Mouse (Mus musculus) hindbrain, embryonic 14.5 days (tissue): ENCODE results near the gene Olfr414. TPM values are rescaled to one million over a fixed set of nuclear protein-coding genes. Genes with fewer than 3 reads are reported as not detected.

ENCODE experiments used
- ATAC-seq: fragments of 200-750 bp; cut with Nextera tagmentation; 2 replicates; pipeline ENCODE4 v1.8.0; 2017; ENCODE audit warnings: moderate number of reproducible peaks, mild to moderate bottlenecking, moderate TSS enrichment, moderate library complexity; ENCODE audit not compliant: low FRiP score
- DNase-seq: peaks from one replicate; pipeline ENCODE4 v3.0.0-alpha.2; 2015; ENCODE audit warnings: low spot score
- H3K27ac ChIP-seq: fragments of 300-500 bp; sonication (generic); 2 replicates; pipeline ENCODE4 v1.5.1; 2014; ENCODE audit warnings: mild to moderate bottlenecking, moderate library complexity
- H3K27me3 ChIP-seq: fragments of 300-500 bp; sonication (generic); 2 replicates; pipeline ENCODE4 v1.6.1; 2014; ENCODE audit warnings: mild to moderate bottlenecking, low read length, mixed read lengths; ENCODE audit not compliant: control insufficient read depth, insufficient read depth
- H3K36me3 ChIP-seq: fragments of 300-500 bp; sonication (generic); replicated peaks from 2 replicates; pipeline ENCODE4 v1.6.1; 2014; ENCODE audit not compliant: control insufficient read depth, insufficient read depth
- H3K4me1 ChIP-seq: fragments of 300-500 bp; sonication (generic); replicated peaks from 2 replicates; pipeline ENCODE4 v1.6.1; 2014; ENCODE audit warnings: antibody characterized with exemption, low read length, mixed read lengths; ENCODE audit not compliant: control insufficient read depth, insufficient read depth
- H3K4me2 ChIP-seq: fragments of 300-500 bp; sonication (generic); replicated peaks from 2 replicates; pipeline ENCODE4 v1.6.1; 2014; ENCODE audit warnings: mild to moderate bottlenecking, moderate library complexity
- H3K4me3 ChIP-seq: fragments of 300-500 bp; sonication (generic); replicated peaks from 2 replicates; pipeline ENCODE4 v1.5.1; 2014; ENCODE audit warnings: mild to moderate bottlenecking, low read length
- H3K9ac ChIP-seq: fragments of 300-500 bp; sonication (generic); 2 replicates; pipeline ENCODE4 v1.6.1; 2014
- H3K9me3 ChIP-seq: fragments of 300-500 bp; sonication (generic); 2 replicates; pipeline ENCODE4 v1.6.1; 2016; ENCODE audit warnings: low read length; ENCODE audit not compliant: control insufficient read depth
- WGBS: fragments of 180-500 bp; shearing (Covaris S2); extraction: QIAGEN DNeasy Blood & Tissue Kit; methylation state at CpG from one replicate; pipeline ENCODE4 v1.1.7; 2014; 5-methylcytosine and 5-hydroxymethylcytosine counted together
- polyA plus RNA-seq: library from polyadenylated mRNA; unstranded; fragments of >200 nt; fragmentation: Nextera tagmentation; extraction: Ambion mirVana; gene quantifications from 2 replicates; pipeline ENCODE4 v1.2.1, GENCODE M21; 2014

Gene Olfr414
- polyA plus RNA-seq, 1 experiment from 2014 or later = not detected

DNA sequence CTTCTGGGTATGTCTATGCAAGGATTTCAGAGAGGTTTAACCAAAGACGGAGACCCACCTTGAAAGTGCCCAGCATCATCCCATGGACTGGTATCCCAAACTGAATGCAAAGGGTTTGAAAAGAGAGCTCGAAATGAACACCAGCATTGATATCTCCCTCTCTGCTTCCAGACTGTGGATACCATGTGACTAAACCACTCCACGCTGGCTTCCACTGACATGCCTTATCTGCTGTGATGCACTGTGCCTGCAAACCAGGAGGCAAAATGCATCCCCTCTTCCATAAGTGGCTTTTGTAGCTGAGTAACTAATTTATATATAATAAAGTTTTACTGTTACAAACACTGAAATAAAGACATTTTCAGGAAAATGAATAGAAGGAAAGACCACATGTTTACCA is 41.5 kb downstream of the Olfr414 start:
- Histone ChIP-seq H3K4me1 (no peaks in the 10 kb centered on the region), H3K9ac (no peak overlapping the region), H3K4me2 (no peak overlapping the region), H3K4me3 (no peak overlapping the region), H3K27ac (no peak overlapping the region), H3K9me3 (no peaks in the 10 kb centered on the region), H3K27me3 (no peaks in the 10 kb centered on the region), H3K36me3 (no peaks in the 10 kb centered on the region)
- 90% methylated on average over 3 of the region's 3 CpGs for WGBS
- ATAC-seq = no peak
- DNase-seq = no peak

DNA sequence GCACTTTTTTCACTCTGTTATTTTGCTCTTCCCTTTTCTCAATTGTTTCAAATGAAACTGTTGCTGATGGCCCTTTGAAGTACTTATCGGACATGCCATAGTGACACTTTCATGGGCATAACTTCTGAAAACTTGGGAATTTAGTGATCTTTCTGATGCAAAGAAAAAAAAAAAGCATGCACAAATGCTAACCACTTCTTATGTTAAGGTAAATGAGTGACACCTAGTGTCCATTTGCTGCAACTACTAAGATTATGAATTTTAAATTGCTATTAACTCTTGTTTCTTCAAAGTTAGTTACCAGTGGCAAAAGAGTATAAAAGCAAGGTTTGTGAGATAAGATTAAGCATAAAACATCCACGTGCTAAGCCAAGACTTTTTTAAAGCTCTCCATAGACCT is 42.4 kb downstream of the Olfr414 start:
- H3K4me3 ChIP-seq = no peak overlapping the region
- DNase-seq (peak; percentile 74), ATAC-seq (no peak)
- no peak overlapping the region for H3K9ac ChIP-seq
- no peaks in the 10 kb centered on the region for H3K27me3 ChIP-seq
- no peaks in the 10 kb centered on the region for H3K9me3 ChIP-seq
- H3K4me1 ChIP-seq = no peaks in the 10 kb centered on the region
- 36% methylated on average over 2 of the region's 2 CpGs for WGBS
- no peaks in the 10 kb centered on the region for H3K36me3 ChIP-seq
- no peak overlapping the region for H3K4me2 ChIP-seq
- no peak overlapping the region for H3K27ac ChIP-seq

DNA sequence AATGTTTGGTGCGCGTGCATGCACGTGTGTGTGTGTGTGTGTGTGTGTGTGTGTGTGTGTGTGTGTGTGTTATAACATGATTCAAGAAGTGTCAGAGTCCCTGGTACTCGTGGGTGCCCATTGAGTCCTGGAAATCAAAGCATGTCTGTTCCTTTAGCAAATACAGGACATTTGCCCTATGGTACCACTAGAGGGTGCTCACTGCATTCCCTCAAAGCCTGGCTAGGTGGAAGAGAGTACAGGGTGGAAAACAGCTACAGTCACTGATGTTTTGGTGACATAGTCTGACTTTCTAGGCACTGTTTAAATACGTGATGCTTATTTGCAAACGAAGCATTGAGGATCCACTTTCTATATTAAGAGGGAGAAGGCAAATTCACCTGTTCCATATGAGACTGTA is 45.9 kb downstream of the Olfr414 start:
- 4% methylated on average over 6 of the region's 6 CpGs for WGBS
- H3K4me2 ChIP-seq = no peak overlapping the region
- no peaks in the 10 kb centered on the region for H3K9me3 ChIP-seq
- DNase-seq (peak; percentile 81), ATAC-seq (peak; percentile 90)
- no peak overlapping the region for H3K4me3 ChIP-seq
- H3K27ac ChIP-seq = no peak overlapping the region
- no peaks in the 10 kb centered on the region for H3K4me1 ChIP-seq
- no peaks in the 10 kb centered on the region for H3K36me3 ChIP-seq
- H3K9ac ChIP-seq = no peak overlapping the region
- no peaks in the 10 kb centered on the region for H3K27me3 ChIP-seq

DNA sequence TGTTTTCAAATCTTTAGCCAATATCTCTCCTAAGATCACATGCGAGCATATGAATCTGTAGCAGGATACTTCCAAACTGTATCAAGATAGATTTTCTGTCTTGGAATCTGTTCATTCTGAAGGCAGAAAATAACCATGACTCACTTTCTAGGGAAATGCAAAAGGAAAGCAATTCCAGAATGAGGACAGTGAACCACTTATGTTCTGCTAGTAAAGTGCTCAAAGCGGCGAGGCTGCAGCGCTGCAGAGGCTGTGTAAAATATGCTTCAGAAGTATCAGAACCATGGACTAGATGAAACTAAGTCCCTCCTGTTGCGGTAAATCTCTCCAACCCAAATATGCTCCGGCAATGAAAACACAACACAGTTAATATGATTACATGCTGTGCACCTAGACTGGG is 58.7 kb downstream of the Olfr414 start:
- Histone ChIP-seq H3K36me3 (no peaks in the 10 kb centered on the region), H3K27me3 (no peaks in the 10 kb centered on the region), H3K4me3 (no peak overlapping the region), H3K9me3 (no peaks in the 10 kb centered on the region), H3K9ac (no peak overlapping the region), H3K4me2 (no peak overlapping the region), H3K4me1 (no peaks in the 10 kb centered on the region), H3K27ac (no peak overlapping the region)
- DNase-seq (no peak), ATAC-seq (no peak)
- WGBS = 93% methylated on average over 6 of the region's 6 CpGs

Other genes with a start within 250 kb of the Olfr414 start
- gene Olfr419, start 172.0 kb upstream of the Olfr414 start, polyA plus RNA-seq = not detected in 2 replicates
- gene Mptx1, start 93.5 kb upstream of the Olfr414 start, polyA plus RNA-seq = not detected in 2 replicates
- not detected in 2 replicates for gene Olfr417, start 58.9 kb upstream of the Olfr414 start, polyA plus RNA-seq
- not detected in 2 replicates for gene Olfr248, start 33.0 kb upstream of the Olfr414 start, polyA plus RNA-seq
- gene Olfr220, start 18.0 kb downstream of the Olfr414 start, polyA plus RNA-seq = not detected in 2 replicates
- 8.3 and 9.6 TPM in 2 replicates for gene Fmn2, start 77.8 kb downstream of the Olfr414 start, polyA plus RNA-seq